Mouse (Mus musculus): ENCODE results near the gene Arhgap15.
"Not testable (repeated sequence)": the region's sequence is repeated elsewhere in the genome, so short reads cannot be mapped to it uniquely, and the experiment has no call there.

Gene Arhgap15

GRCm38 (mm10) chr2:43748287-43748983, at the start of gene Arhgap15:
TSS of gene Arhgap15 (plus strand) at chr2:43748824.
- DNase-seq = no peak

DNA sequence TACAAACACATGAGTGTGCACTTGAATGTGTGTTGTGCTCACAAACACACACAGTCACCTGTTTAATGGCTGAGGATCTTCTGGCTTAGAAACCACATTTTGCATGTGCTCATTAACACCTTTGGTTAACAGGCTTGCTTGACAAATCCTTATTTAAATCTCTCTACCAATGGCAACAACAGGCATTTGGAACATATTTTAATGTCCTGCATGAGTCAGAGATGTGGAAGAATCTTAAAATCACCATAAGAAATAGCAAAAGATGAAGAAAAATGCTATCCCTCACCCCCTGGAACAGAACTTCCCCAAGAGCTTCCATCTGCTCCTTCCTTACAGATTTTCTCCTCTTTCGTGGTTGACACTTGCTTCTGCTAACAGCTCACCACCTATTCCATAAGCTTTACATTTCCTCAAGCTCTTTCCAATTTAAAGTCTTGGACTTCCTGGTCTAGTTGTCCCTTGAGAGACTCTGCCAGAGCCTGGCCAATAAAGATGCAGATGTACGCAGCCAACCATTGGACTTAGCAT, 35.9 kb upstream of the Arhgap15 start:
- no peak for DNase-seq

DNA sequence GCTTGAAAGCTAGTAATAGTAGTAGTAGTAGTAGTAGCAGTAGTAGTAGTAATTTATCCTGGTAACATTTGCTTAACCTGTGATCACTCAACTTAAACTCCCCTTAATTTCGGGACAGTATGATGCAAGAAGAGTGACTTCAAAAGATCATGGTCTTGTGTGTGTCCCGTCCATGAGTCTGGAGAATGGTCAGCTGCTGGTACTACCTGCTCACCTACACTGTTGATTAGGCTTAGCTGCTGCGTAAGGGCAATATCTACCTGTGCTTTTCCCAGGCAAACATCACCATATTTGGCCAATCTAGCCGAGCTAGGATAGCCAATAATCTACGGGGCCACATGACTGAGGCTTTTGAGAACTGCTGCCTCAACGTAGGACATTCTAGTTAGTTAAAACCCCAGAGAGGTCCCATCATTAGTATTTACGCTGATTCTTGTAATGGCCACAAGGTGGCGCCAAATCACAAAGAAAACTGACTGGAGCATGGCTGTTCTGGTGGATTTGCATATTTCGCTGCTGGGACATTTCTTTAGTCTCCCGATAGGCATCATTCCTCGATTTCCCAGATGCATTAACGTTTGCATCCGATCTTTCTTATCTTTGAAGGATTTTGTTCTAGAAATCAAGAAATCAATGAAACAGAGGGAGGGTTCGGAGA, 26.0 kb upstream of the Arhgap15 start:
- peak; percentile 64 for DNase-seq

DNA sequence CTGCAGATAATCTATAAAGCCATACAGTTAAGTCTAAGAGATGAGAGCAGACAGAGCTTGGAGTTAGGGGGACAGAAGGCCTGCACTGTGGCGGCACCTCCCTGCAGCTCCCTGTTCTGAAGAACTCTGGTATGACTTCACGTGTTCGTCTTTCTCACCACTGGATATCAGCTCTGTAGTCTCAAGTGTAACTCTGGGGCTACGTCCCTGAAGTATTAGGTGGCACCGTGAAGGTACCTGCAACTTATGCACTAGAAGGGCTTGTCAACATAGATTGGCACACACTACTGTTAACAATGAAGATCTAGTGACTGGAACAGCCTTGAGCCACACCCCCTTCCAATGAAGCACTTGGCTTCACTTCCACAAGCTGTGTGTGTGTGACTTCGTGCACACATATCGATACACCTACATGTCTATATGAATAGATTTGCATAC, 25.5 kb upstream of the Arhgap15 start:
- DNase-seq = no peak

- no peak for DNase-seq
Measured at GRCm38 (mm10) chr2:43727181-43727580, 21.4 kb upstream of the Arhgap15 start.

DNA sequence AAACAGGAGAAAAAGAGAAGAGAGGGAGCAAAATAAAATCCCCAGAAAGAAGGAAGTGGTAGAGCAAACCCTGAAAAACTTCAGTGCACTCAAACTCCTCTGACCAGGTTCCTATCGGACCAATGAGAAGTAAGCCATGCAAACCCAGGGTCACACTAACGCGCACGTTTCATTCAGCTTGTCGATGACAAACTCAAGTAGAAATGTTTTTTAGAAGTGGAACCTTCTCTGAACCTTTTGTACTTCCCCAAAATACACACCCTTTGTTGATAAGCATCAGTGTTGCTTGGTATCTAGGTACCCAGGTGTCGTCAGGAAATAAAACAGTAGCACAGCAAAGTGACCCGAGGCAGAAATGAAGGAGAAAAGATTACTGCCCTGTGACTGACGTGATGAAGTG, 20.9 kb upstream of the Arhgap15 start:
- DNase-seq = no peak

DNA sequence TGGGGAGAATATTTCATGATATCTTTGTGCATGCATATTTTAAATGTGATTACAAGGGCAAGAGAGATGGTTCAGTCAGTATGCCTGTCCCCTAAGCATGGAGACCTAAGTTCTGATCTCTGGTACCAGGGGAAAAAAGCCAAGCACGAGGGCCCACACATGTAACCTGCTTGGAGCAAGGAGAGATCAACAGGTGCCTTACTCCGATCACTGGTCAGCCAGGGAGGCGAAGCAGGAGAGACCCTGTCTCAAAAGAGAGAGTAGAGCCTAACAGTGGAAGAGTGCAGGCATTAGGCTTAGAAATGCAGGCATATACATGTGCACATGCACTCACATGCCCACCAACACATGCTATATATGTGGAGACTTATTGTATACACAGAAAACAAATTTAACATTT, 19.8 kb upstream of the Arhgap15 start:
- no peak for DNase-seq

- no peak for DNase-seq
Measured at GRCm38 (mm10) chr2:43732396-43732795, 16.2 kb upstream of the Arhgap15 start.

- DNase-seq = not testable (repeated sequence)
Measured at GRCm38 (mm10) chr2:43735071-43735470, 13.6 kb upstream of the Arhgap15 start.

GRCm38 (mm10) chr2:43737546-43737945, 11.1 kb upstream of the Arhgap15 start:
- no peak for DNase-seq

DNA sequence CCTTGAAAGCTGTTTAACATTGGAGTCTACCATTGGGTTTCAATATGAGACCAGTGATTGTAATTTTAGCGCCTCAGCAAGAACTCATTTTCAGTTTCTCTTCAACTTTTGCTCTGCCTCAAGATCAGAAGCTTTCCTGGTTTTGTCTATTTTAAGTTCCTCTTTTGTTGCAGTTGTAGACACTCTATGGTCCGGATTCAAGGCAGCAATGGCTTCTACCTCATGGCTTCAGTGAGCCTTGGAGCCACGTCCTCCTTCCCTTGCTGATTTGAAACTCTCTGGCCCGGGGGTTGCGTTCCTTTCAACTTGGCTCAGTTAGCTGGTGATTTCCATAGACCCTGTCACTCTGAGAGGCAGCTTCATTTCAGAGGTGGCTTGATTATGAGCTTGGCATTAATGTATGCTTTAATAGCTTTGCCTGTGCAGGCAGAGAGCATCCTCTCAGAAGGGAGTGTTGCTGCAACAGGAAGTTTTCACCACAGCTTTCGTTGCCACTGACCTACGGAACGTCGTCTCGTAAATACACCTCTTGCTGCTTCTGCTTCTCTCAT, 10.0 kb upstream of the Arhgap15 start:
- DNase-seq = no peak

DNA sequence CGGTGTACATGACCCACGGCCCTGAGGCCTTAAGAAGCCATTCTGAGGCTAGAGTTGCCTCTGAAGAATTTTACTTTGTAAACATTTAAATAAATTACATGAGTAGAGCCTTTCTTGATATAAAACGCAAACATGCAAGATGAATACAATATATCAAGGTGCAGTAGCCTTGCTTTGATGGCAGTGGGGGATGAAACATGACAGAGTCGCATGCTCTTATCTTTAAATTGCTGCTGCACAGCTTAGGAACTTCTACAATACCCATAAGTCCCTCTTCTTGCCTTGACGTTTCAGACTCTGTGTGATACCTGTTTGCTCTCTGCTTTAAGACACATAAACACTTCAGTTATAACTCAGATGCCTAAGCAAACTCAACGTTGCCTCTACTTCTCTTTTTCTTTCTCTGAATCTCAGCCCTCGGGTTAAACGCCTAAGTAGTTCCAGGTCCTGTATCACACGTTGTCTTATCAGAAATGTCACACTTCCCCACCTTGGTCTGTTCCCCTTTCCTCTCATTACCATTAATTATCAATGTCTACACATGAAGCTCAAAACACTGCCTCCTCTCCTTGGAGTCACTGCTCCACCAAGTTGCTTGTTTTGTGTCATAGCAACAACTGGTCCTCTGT, 9.3 kb upstream of the Arhgap15 start:
- DNase-seq = no peak

DNA sequence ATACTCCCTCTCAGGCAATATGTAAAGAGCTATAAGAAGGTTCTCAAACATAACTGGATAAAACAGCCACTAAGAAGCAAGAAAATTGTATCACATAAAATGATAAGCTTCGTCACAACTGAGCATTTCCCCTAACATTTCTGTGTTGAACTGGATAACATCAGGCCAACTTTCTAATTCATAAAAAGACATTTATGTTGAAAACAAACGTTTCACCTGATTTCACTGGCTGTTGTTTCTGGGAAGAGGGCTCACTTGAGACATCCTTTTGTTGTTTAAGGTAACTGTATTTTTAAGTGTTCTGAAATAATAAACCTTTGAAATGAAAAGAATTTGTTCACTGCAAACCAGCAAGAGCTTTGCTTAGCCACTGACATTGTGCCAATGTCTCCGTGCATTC, 697 bp downstream of the Arhgap15 start:
- DNase-seq = no peak

DNA sequence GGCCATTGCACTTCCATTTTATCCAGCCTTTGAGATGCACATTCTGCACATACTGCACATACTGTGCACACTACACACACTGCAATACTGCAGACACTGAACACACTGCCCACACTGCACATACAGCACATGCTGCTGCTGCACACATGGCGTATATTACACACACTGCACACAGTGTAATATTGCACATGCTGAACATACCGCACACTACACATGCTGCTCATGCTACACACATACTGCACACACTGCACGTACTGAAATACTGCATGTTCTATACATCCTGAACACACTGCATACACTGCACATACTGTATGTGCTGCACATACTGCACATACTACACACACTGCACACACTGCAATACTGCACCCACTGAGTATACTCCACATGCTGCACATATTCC, 7.3 kb downstream of the Arhgap15 start:
- DNase-seq = no peak

DNA sequence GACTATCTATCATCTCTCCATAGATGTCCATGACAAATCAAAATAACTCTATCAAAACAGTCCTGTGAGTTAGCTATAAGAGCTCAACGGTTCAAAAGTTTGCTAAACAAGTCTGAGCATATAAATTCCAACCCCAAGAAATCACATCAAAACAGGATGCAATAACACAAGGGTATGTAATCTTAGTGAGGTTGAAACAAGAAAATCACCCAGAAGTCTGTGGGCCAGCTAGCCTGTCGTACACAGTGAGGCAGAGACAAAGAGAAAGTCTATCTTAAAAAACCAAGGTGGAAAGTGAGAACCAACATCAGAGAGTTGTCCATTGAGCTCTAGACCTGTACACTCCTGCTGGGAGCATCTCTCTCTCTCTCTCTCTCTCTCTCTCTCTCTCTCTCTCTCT, 8.0 kb downstream of the Arhgap15 start:
- DNase-seq = no peak

DNA sequence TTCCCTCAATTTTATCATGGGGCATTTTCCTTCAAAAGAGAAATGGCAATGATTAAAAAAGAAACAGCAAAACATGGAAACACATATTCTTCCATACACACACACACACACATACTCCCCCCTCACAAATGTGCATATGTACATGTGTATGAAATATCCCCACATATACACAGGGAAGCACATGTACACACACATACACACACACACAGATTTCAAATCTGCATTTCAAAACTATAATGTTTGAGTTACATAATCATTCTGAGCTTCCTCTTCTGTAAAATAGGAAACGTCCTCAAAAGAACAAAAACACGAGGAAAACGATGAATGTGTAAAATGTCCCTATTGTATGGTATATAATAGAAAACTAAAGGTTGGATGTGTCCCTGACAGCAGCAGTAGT, 13.1 kb downstream of the Arhgap15 start:
- DNase-seq = no peak

DNA sequence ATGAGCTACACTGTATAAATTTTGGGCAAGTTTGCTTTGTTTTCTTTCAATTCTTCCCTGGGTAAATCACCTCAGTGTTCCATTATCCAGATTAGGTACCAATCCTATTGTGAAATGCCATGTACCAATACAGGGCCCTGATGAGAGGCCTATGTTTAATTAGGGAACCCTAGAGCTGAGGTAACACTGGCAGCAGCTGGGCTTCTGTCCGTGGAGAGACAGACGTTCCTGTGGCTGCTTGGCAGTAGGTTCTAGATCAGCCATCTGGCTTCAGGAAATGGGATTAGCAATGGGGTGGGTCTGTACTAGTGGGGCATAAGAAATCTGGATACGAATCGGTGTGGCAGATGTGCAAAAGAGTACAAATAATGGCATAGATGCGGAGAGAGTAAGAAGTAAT, 14.7 kb downstream of the Arhgap15 start:
- DNase-seq = no peak

- no peak for DNase-seq
Measured at GRCm38 (mm10) chr2:43764456-43764855, 15.8 kb downstream of the Arhgap15 start.

- no peak for DNase-seq
Measured at GRCm38 (mm10) chr2:43766200-43766599, 17.6 kb downstream of the Arhgap15 start.

DNA sequence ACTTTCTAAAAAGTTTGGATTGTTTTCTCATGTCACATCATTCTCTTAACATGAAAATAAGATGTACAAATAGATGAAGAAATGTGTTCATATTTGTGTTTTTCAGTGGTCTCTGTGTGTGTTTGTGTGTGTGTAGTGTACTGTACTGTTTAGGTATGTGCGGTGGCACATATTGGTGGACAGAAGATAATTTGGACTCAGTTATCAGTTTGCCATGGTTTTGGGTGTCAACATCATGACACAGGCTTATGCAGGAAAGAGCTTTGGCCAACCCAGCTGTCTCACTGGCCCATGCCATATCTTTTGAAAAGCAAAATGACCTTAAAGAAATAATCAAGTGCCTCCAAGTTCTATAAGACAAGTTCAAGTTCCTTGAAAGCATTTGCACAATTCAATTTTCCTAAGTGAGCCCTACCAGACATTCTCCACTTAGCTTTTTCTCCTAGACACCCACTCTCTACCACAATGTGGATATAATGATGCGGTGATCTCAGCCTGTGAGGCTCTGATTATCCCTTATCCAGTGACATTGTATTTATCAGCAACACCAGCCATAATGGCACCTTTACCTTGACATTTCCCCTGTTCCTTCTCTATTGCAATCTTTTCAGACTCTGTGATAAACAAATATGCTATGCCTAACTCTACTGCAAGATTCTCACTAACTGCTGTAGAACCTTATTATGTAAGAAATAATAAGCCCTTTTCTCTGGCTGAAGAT, 21.4 kb downstream of the Arhgap15 start:
- DNase-seq = no peak

- no peak for DNase-seq
Measured at GRCm38 (mm10) chr2:43772640-43773039, 24.0 kb downstream of the Arhgap15 start.

- no peak for DNase-seq
Measured at GRCm38 (mm10) chr2:43782157-43782556, 33.5 kb downstream of the Arhgap15 start.
